Mouse (Mus musculus) neutrophil, adult 5-6 weeks (primary cell): ENCODE measurements at regions not wholly inside any gene's neighbourhood (a gene's known extent, or its start where the extent isn't known, plus 50 kb on each side); places are given as distances from the start of the nearest gene placed in this dataset.
"Not testable (repeated sequence)": the region's sequence is repeated elsewhere in the genome, so short reads cannot be mapped to it uniquely, and the experiment has no call there.

Experiments
- ATAC-seq: fragments of 151-379, 151-347 bp; 2 replicates; pipeline ENCODE4 v1.8.0; 2017; ENCODE audit warnings: mild to moderate bottlenecking, moderate TSS enrichment; ENCODE audit not compliant: insufficient number of reproducible peaks, poor library complexity, low FRiP score, severe bottlenecking; ENCODE audit errors: extremely low read depth

DNA sequence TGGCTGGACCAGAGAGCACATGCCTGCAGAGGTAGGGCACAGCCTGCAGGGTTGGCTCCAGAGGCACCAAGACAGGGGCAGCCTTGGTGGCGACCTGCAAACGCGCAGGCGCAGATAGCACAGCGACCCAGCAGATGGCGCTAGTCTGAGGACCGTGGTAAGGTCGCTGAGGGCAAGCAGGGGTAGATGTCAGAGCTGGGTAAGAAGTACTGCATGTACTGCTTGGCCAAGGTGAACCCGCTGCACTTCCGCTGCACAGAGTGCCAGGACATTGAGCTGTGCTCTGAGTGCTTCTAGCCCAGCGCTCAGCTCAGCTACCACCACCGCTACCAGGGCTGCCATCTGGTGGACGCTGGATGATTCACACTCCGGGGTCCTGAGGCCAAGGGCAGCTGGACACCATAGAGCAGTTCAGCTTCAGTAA is 68.3 kb downstream of the Hsp90b1 start:
- peak; percentile 85 for ATAC-seq

DNA sequence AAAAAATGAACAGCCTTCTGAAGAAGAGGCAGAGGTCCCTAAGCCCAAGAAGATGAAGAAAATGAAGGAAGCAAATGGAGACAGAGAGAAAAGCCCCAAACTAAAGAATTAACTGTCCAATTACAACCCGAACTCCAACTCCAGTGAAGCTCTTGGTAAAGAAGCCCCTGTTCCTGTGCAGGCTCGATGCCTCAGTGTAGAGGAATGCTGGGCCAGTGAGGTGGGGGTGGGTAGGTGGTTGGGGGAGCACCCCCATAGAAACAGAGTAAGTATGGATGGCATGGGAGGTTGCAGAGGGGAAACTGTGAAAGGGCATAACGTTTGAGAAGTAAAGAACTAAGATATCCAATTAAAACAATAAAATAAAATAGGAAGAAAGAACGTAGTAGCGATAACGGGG is 68.8 kb downstream of the Hsp90b1 start:
- not testable (repeated sequence) for ATAC-seq

DNA sequence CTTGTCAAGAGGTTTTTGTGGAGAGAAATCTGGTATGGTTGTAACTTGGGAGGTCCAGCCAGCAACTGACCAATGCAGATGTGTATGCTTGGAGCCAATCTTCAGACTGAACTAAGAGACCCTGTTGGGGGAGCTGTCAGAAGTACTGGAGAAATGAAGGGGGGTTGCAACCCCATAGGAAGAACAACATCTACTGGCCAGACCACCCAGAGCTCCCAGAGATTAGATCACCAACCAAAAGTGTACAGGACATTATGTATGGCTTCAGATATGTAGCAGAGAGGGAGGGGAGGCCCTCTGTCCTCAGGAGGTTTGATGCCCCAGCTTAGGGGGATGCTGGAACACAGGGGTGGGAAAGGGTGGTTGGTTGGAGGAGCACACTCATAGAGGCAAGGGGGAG is 78.6 kb downstream of the Hsp90b1 start:
- not testable (repeated sequence) for ATAC-seq

DNA sequence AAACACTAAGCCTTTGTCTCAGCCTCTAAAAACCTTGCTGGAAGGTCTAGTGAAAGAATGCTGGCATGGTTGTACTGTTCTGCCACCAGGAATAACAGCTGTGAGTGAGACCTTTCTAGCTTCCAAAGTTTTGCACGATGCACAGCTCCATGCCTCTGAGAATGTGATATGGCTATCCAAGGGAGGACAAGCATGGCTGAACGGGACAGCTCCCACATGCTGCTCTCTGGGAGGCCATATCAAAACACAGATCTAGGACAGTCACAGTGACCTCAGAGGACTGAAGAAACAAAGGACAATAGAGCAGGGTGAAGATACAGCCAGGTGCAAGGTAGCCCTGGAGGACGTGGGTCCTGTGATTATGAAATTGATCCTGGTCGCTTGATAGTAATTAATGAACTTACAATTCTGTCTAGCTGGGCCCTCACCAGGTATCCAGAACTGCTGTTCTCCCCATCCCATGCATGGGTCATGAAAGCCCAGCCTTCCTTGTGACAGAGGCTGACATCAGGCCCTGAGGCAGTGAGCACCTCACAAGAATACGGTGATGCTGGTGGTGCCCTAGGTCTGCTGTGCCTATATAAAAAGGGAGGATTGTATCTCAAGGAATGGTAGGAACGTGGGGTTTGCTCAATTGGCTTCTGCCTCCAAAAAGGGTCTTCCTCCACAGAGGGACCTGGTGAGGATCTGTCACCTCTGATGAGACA is 87.2 kb downstream of the Hsp90b1 start:
- not testable (repeated sequence) for ATAC-seq

DNA sequence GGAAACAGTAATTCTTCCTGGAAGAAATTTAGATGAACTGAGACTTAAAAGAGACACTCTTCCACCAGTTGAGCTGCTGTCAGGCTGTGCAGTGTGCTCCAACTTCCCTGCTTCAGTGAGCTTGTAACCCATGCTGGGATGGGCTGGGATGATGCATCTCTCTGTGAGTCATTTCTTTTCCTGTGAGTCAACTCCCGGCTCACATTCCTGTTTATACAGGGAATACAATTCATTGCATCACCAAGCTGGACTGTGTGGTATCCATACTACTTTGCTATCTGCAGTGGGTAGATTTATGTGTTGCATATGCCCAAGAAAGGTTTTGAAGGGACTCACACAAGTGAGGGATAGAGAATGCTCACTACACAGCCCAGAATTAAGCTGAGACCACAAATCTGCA is 93.0 kb downstream of the Hsp90b1 start:
- ATAC-seq: not testable (repeated sequence)

DNA sequence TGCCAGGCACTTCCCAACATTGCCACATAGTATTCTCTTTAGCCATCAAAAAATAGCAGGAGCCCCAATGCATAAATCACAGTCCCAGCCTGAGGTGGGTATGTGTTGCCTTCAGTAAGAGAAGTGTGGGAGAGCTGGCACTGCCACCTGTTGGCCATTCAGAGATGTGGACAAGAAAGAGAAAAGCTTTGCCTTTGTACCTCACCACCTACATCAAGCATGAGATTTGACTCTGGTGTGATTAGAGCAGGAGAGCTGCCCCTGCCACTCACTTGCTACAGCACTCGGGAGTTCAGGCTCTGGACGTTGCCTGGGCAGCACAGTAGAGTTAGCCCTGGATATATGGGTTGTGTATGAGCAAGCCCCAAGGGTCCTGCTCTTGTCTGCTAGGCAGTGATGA is 95.3 kb downstream of the Hsp90b1 start:
- 0 out of 2 replicates have a peak, but pooled peaks have one; percentile 3 for ATAC-seq

DNA sequence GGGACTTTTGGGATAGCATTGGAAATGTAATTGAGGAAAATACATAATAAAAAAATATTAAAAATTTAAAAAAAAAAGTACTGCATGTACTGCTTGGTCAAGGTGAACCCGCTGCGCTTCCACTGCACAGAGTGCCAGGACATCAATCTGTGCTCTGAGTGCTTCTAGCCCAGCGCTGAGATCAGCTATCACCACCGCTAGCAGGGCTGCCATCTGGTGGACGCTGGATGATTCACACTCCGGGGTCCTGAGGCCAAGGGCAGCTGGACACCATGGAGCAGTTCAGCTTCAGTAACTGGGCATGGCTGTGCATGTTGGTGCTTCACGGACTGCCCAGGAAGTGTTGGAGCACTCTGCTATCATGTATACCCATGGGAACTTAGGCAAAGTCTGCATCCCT is 102.1 kb upstream of the Syn3 start:
- ATAC-seq: not testable (repeated sequence)

DNA sequence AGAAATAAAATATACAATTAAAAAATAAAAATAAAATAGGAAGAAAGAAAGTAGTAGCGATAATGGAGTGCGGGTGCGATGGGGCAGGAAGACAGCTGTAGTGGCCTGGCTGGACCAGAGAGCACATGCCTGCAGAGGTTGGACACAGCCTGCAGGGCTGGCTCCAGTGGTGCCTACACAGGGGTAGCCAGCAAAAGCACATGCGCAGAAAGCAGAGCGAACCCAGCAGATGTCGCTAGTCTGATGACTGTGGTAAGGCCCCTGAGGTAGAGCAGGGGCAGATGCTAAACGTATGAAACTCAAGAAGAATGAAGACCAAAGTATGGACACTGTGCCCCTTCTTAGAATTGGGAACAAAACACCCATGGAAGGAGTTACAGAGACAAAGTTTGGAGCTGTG is 101.3 kb upstream of the Syn3 start:
- not testable (repeated sequence) for ATAC-seq

DNA sequence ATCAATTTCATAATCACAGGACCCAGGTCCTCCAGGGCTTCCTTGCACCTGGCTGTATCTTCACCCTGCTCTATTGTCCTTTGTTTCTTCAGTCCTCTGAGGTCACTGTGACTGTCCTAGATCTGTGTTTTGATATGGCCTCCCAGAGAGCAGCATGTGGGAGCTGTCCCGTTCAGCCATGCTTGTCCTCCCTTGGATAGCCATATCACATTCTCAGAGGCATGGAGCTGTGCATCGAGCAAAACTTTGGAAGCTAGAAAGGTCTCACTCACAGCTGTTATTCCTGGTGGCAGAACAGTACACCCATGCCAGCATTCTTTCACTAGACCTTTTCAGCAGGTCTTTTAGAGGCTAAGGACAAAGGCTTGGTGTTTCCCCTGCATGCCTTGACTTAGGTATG is 91.5 kb upstream of the Syn3 start:
- not testable (repeated sequence) for ATAC-seq

DNA sequence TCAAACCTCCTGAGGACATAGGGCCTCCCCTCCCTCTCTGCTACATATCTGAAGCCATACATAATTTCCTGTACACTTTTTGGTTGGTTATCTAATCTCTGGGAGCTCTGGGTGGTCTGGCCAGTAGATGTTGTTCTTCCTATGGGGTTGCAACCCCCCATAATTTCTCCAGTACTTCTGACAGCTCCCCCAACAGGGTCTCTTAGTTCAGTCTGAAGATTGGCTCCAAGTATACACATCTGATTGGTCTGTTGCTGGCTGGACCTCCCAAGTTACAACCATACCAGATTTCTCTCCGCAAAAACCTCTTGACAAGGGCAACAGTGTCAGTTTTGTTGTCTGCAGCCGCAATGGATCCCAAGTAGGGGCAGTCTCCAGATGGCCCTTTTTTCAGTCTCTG is 68.2 kb upstream of the Syn3 start:
- ATAC-seq: not testable (repeated sequence)

DNA sequence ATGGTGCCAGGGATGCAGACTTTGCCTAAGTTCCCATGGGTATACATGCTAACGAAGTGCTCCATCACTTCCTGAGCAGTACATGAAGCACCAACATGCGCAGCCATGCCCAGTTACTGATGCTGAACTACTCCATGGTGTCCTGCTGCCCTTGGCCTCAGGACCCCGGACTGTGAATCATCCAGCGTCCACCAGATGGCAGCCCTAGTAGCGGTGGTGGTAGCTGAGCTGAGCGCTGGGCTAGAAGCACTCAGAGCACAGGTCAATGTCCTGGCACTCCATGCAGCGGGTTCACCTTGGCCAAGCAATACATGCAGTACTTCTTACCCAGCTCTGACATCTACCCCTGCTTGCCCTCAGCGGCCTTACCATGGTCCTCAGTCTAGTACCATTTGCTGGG is 57.1 kb upstream of the Syn3 start:
- no peak for ATAC-seq
